Mouse (Mus musculus) myocyte (in vitro differentiated cells): ENCODE results near the gene Ibtk. TPM values are rescaled to one million over a fixed set of nuclear protein-coding genes. Genes with fewer than 3 reads are reported as not detected.
"Not testable (repeated sequence)": the region's sequence is repeated elsewhere in the genome, so short reads cannot be mapped to it uniquely, and the experiment has no call there.

Experiments used
- H3K27me3 ChIP-seq: one replicate; pipeline ENCODE4 v1.6.1; 2011; ENCODE audit not compliant: control insufficient read depth, insufficient read depth, insufficient read length
- H3K36me3 ChIP-seq: one replicate; pipeline ENCODE4 v1.6.1; 2011; ENCODE audit not compliant: control insufficient read depth, insufficient read depth
- H3K4me2 ChIP-seq: one replicate; pipeline ENCODE4 v1.6.1; 2011; ENCODE audit warnings: low read depth, control low read depth
- H3K4me3 ChIP-seq: one replicate; pipeline ENCODE4 v1.5.1; 2011; ENCODE audit warnings: mild to moderate bottlenecking, control low read depth, moderate library complexity
- H3K79me2 ChIP-seq: one replicate; pipeline ENCODE4 v1.6.1; 2011; ENCODE audit not compliant: control insufficient read depth, insufficient read depth
- H3ac ChIP-seq: one replicate; pipeline ENCODE4 v1.6.1; 2011; ENCODE audit not compliant: control insufficient read depth, insufficient read length
- CEBPB ChIP-seq: IDR thresholded peaks from 2 replicates; pipeline ENCODE4 v1.6.1; 2011; ENCODE audit warnings: mild to moderate bottlenecking, moderate library complexity; ENCODE audit not compliant: poor library complexity, insufficient read depth, severe bottlenecking
- E2F4 ChIP-seq: IDR thresholded peaks from one replicate; pipeline ENCODE4 v1.6.1; 2011; ENCODE audit warnings: mild to moderate bottlenecking, control low read depth, moderate library complexity; ENCODE audit not compliant: insufficient read depth
- MAX ChIP-seq: IDR thresholded peaks from one replicate; pipeline ENCODE4 v1.6.1; 2011; ENCODE audit warnings: low read depth, mild to moderate bottlenecking, control low read depth
- MYOD1 ChIP-seq, 3 experiments: IDR thresholded peaks; one replicate each; pipeline ENCODE4 v1.6.1; 2011; ENCODE audit warnings: control low read depth in 2 of 3, low read depth in 2 of 3, mild to moderate bottlenecking in 2 of 3, moderate library complexity in 1 of 3; ENCODE audit not compliant: insufficient read length in 2 of 3, control insufficient read depth in 1 of 3
- MYOG ChIP-seq, 3 experiments: IDR thresholded peaks; one replicate each; pipeline ENCODE4 v1.6.1; 2011; ENCODE audit warnings: control low read depth in 2 of 3, low read depth in 2 of 3, mild to moderate bottlenecking in 2 of 3; ENCODE audit not compliant: insufficient read length in 2 of 3, control insufficient read depth in 1 of 3, insufficient read depth in 1 of 3
- POLR2A ChIP-seq: IDR thresholded peaks from one replicate; pipeline ENCODE4 v1.6.1; 2011; ENCODE audit warnings: low read depth, mild to moderate bottlenecking, control low read depth, moderate library complexity; ENCODE audit not compliant: insufficient read length
- POLR2AphosphoS2 ChIP-seq: IDR thresholded peaks from one replicate; pipeline ENCODE4 v1.6.1; 2011; ENCODE audit warnings: low read depth, control low read depth; ENCODE audit not compliant: insufficient read length
- REST ChIP-seq: IDR thresholded peaks from one replicate; pipeline ENCODE4 v1.6.1; 2011; ENCODE audit warnings: mild to moderate bottlenecking, control low read depth, moderate library complexity; ENCODE audit not compliant: insufficient read depth, insufficient read length
- SRF ChIP-seq: IDR thresholded peaks from one replicate; pipeline ENCODE4 v1.6.1; 2011; ENCODE audit warnings: low read depth; ENCODE audit not compliant: control insufficient read depth, insufficient read length
- TCF12 ChIP-seq: IDR thresholded peaks from one replicate; pipeline ENCODE4 v1.6.1; 2011; ENCODE audit warnings: mild to moderate bottlenecking, control low read depth; ENCODE audit not compliant: poor library complexity, insufficient read depth, severe bottlenecking
- TCF3 ChIP-seq: IDR thresholded peaks from one replicate; pipeline ENCODE4 v1.6.1; 2011; ENCODE audit warnings: low read depth, control low read depth; ENCODE audit not compliant: insufficient read length
- USF1 ChIP-seq: IDR thresholded peaks from one replicate; pipeline ENCODE4 v1.6.1; 2011; ENCODE audit warnings: low read depth, mild to moderate bottlenecking, control low read depth, moderate library complexity
- polyA plus RNA-seq: library from polyadenylated mRNA; unstranded; fragments of >200 nt; fragmentation: generic; extraction: Trizol; gene quantifications from one replicate; pipeline ENCODE4 v1.2.1, GENCODE M21; 2012; ENCODE audit warnings: missing spikeins

Gene Ibtk
- 13.5 TPM for polyA plus RNA-seq

DNA sequence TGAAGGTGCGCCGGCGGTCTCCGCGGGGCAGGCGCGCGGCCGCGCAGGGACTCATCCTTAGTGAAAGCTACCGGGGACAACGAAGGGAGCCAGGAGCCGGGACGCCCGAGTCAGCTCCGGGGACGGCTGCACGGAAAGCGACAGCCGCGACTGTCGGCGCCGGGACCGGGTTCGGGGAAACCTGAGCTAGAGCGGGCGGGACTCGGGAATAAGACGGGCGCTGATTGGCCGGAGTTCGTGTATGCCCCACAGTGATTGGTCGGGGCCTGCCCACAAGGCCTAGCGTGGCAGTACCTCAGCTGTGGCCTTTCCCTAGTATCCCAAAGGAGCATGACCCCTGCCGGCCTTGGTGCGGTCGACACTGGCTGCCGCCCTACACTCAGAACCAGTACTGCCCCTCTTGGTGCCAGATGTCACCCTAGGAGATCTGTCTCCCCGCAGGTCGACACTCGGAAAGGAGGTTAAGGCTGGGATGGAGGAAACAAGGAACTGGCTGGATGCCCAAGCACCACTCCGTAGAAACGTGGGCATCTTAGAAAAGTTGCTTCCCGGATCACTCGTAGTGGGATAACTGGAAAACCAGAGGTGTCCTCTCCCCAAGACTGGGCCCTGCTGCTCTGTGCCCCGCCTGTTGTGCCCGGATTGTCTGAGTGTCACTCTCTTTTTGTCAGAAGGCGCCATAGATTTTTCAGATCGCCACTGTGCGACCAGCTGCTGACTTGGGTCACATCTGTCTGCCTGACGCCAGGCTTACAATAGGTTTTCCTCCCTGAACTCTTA lies at the start of gene Ibtk:
Ibtk (minus strand) TSS at position 193 of the 780 bp plus-strand sequence.
- Histone ChIP-seq H3K4me3 (peak within 1 kb of the TSS; percentile 74), H3K36me3 (no peaks in the 10 kb centered on the region), H3K27me3 (no peaks in the 10 kb centered on the region), H3ac (peak within 1 kb of the TSS; percentile 75), H3K79me2 (peaks cover 43% of the 10 kb centered on the region), H3K4me2 (peak within 1 kb of the TSS; percentile 92)
- TF ChIP-seq POLR2AphosphoS2 (peak; percentile 92), TCF3 (no peak), USF1 (peak; percentile 18), REST (no peak), TCF12 (no peak), MYOG (IDR thresholded peaks at IDR 0.05; ENCODE audit: control insufficient read depth in 1 of 3, insufficient read depth in 1 of 3, insufficient read length in 2 of 3, low read depth in 2 of 3) (peak in 1 of 3 experiments; percentile 57), SRF (no peak), MYOD1 (IDR thresholded peaks at IDR 0.05; ENCODE audit: control insufficient read depth in 1 of 3, insufficient read length in 2 of 3, low read depth in 2 of 3) (peak in 2 of 3 experiments; percentile 29), POLR2A (peak; percentile 94), E2F4 (no peak), CEBPB (no peak), MAX (no peak)

DNA sequence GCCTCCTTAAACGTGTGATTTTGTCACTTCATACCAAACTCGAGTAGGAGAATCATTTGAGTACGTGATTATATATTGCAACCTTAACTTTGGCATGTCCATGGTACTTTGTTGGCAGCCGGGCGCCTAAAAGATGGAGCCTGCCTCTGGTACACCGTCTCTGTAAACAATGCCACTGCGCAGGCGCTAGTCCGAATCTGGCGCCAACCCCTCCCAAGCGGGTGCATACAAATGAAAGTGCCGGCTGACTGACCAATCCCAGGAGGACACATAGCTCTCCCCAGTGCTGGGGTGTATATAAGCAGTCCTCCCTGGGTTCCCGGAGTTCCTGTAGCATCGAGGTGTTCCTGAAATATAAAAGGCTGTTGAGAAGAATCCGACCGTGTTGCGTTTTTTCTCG lies 42.4 kb upstream of the Ibtk start:
- H3K36me3 ChIP-seq, H3ac ChIP-seq, H3K4me3 ChIP-seq, H3K4me2 ChIP-seq, H3K79me2 ChIP-seq, H3K27me3 ChIP-seq: not testable (repeated sequence)

DNA sequence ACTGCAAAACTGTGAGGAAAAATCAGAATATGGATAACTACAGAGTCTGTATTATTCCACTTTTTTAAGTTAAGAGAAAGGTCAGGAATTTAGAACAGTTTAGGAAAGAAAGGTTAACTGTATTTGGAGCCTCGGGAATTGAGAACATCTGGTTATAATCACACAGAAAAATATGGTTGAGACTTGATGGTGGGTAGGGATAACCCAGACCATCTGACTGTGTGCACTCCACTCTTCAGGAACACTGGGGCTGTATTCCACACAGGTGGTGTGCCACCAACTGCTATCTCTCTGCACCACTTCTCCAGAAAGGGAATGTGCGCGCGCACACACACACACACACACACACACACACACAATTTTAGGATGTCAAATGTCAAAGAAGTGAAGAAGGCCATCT lies 31.1 kb upstream of the Ibtk start:
- Histone ChIP-seq H3K79me2 (no peaks in the 10 kb centered on the region), H3K27me3 (no peaks in the 10 kb centered on the region), H3K36me3 (no peaks in the 10 kb centered on the region), H3K4me3 (no peak overlapping the region), H3K4me2 (no peak overlapping the region), H3ac (no peak overlapping the region)
- TF ChIP-seq TCF3 (no peak), POLR2A (no peak), POLR2AphosphoS2 (no peak), E2F4 (no peak), USF1 (no peak), SRF (no peak), MYOD1 (IDR thresholded peaks at IDR 0.05; ENCODE audit: control insufficient read depth in 1 of 3, insufficient read length in 2 of 3, low read depth in 2 of 3) (no peak), MAX (no peak), TCF12 (no peak), MYOG (IDR thresholded peaks at IDR 0.05; ENCODE audit: control insufficient read depth in 1 of 3, insufficient read depth in 1 of 3, insufficient read length in 2 of 3, low read depth in 2 of 3) (no peak), REST (no peak), CEBPB (no peak)

DNA sequence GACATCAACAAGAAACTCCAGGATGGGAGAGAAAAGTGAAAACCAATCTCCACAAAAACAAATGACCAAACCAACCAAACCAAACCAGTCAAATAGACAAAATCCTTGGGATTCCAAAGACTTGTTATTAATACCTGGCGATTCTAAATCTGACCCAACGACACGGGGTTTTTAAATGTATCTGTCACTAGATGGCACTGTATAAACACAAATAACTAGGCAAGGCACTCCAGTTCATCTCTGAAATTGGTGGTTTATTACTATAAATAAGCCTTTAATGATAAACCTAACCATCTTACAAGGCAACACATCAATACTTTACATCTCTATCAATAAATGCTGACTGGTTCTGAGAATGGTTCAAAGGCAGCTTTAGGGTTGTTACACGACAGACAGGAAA lies 30.3 kb upstream of the Ibtk start:
- no peaks in the 10 kb centered on the region for H3K36me3 ChIP-seq
- no peaks in the 10 kb centered on the region for H3K79me2 ChIP-seq
- H3ac ChIP-seq: no peak overlapping the region

GRCm38 (mm10) chr9:85777544-85777943 lies 28.4 kb upstream of the Ibtk start:
- H3K4me3 ChIP-seq: no peak overlapping the region
- no peaks in the 10 kb centered on the region for H3K36me3 ChIP-seq
- no peaks in the 10 kb centered on the region for H3K27me3 ChIP-seq
- H3K79me2 ChIP-seq: no peaks in the 10 kb centered on the region
- TF ChIP-seq MYOD1 (IDR thresholded peaks at IDR 0.05; ENCODE audit: control insufficient read depth in 1 of 3, insufficient read length in 2 of 3, low read depth in 2 of 3) (no peak), REST (no peak), TCF12 (no peak), MYOG (IDR thresholded peaks at IDR 0.05; ENCODE audit: control insufficient read depth in 1 of 3, insufficient read depth in 1 of 3, insufficient read length in 2 of 3, low read depth in 2 of 3) (no peak), TCF3 (no peak), USF1 (no peak), E2F4 (no peak), MAX (no peak), CEBPB (no peak), POLR2AphosphoS2 (no peak), POLR2A (no peak), SRF (no peak)
- no peak overlapping the region for H3K4me2 ChIP-seq
- no peak overlapping the region for H3ac ChIP-seq

More for the DNA sequence above, 30.3 kb upstream of the Ibtk start:
- Histone ChIP-seq H3K4me2 (no peak overlapping the region), H3K4me3 (no peak overlapping the region), H3K27me3 (no peaks in the 10 kb centered on the region)
- no peak for TF ChIP-seq REST
- no peak for TF ChIP-seq TCF3
- no peak for TF ChIP-seq POLR2AphosphoS2
- no peak for TF ChIP-seq POLR2A
- no peak for TF ChIP-seq E2F4
